Mouse (Mus musculus) E14TG2a.4 (cell line): Measurements from ENCODE around the gene Mmd2.

Experiments used
- CTCF ChIP-seq: conservative IDR thresholded peaks from 2 replicates; pipeline ENCODE4 v1.5.1; 2014; ENCODE audit warnings: low read length
- NANOG ChIP-seq: IDR thresholded peaks from 2 replicates; pipeline ENCODE4 v1.6.1; 2014; ENCODE audit warnings: borderline replicate concordance, low read length, mixed read lengths

GRCm38 (mm10) chr5:142550706-142551652 is 57.6 kb downstream of the Mmd2 start, which contains the start of gene Radil:
- peak; percentile 44; the same call in 1 of the 2 replicates for TF ChIP-seq CTCF
- no peak for TF ChIP-seq NANOG
